8 mouse cellular contexts compared by ENCODE assay signal in the genomic region with DNA sequence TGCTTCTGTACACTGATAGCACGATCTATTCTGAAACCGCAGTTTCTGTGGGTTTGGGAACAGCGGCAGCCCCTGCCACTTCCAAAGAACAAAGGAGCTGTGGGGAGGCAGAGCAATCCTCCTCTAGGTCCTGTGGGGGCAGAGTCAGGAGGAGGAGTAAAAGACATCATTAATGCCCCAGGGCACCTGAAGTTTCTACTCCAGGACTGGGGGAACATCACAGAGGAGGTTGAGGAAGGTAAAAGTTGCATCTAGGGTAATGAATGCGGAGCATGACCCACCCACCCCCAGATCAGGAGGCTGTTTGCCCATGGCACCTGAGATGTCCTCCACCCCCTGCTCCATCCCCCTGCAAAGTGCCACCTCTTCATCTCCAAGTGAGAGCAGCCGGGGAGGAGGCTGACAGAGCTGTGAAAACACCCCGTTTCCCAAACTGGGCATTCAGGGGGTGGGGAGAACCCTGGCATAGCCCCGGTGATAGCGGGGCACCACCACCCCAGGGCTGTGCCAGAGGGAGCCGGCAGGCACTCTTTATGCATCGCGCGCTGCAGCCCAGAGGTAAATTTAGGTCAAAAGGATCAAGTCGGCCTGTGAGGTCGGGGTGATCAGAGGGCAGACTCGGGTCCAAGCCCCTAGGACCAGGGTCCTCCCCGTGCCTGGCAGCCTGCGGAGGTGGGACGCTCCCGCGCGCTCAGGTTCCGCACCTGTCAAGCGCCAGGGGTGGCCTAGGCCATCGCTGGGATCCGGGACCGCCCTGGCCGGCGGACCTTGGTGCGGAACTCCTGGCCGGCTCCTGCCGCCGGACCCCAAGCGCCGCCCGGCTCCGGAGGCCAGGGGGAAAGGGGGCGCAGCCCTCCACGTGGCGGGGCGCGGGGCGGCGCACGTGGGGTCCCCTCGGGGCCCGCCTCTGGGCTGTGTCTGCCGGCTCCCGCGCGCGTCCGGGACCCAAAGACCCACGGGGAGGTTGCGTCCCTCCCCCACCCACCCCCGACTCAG. TPM values are rescaled to one million over a fixed set of nuclear protein-coding genes. Genes with fewer than 3 reads are reported as not detected.
DNase-seq lines count a peak whose midpoint lies in the region; ATAC-seq and TF ChIP-seq lines count a peak whose summit lies in the region.

No protein-coding gene starts in this region.

- under 1% methylated on average over 43 of the region's 55 CpGs for WGBS in forebrain, embryonic 13.5 days
- WGBS in kidney, adult 2 months: 4% methylated on average over 55 of the region's 55 CpGs
- WGBS in lung, postnatal 0 days: 5% methylated on average over 31 of the region's 55 CpGs
- 7% methylated on average over 54 of the region's 55 CpGs for WGBS in small intestine, adult 2 months

- peak overlapping the region; percentile 96 for H3K4me2 ChIP-seq in forebrain, embryonic 13.5 days
- peak overlapping the region; percentile 97 for H3K4me2 ChIP-seq in lung, postnatal 0 days (replicated peaks; ENCODE audit: low read depth, low read length)

- 0 out of 2 replicates have a peak, but pooled peaks have one; percentile 4 for TF ChIP-seq CTCF in bone marrow macrophage, adult 2 months (IDR thresholded peaks at IDR 0.05; ENCODE audit: low read depth, low read length)
- TF ChIP-seq CTCF in kidney, adult 2 months (conservative IDR thresholded peaks at IDR 0.05; ENCODE audit: insufficient read depth, insufficient read length, low read depth, low read length): no peak
- no peak for TF ChIP-seq CTCF in lung, postnatal 0 days (IDR thresholded peaks at IDR 0.05)
- TF ChIP-seq CTCF in small intestine, adult 2 months (IDR thresholded peaks at IDR 0.05; ENCODE audit: extremely low read depth, insufficient read length, insufficient replicate concordance, low read depth, low read length): no peak

- TF ChIP-seq POLR2A in bone marrow macrophage, adult 2 months (IDR thresholded peaks at IDR 0.05; ENCODE audit: borderline replicate concordance, low read depth, low read length): no peak
- TF ChIP-seq POLR2A in kidney, adult 2 months (IDR thresholded peaks at IDR 0.05; ENCODE audit: low read depth, low read length): no peak
- TF ChIP-seq POLR2A in small intestine, adult 2 months (IDR thresholded peaks at IDR 0.05; ENCODE audit: low read depth, low read length): no peak

- peak; percentile 69 for ATAC-seq in forebrain, embryonic 13.5 days
- ATAC-seq in lung, postnatal 0 days: peak; percentile 34

- H3K4me1 ChIP-seq in bone marrow macrophage, adult 2 months (ENCODE audit: control insufficient read depth, insufficient read depth, low read length): peaks cover 16% of the 10 kb centered on the region; the same call in 1 of the 2 replicates
- peaks cover 11% of the 10 kb centered on the region for H3K4me1 ChIP-seq in forebrain, embryonic 13.5 days
- H3K4me1 ChIP-seq in kidney, adult 2 months (ENCODE audit: control insufficient read depth, insufficient read depth, low read length): no peaks in the 10 kb centered on the region
- H3K4me1 ChIP-seq in lung, postnatal 0 days (ENCODE audit: insufficient read depth, low read depth, low read length): peaks cover 8% of the 10 kb centered on the region; the same call in 1 of the 2 replicates
- H3K4me1 ChIP-seq in small intestine, adult 2 months (ENCODE audit: control insufficient read depth, insufficient read depth, insufficient read length, low read length): peaks cover 7% of the 10 kb centered on the region

- H3K36me3 ChIP-seq in forebrain, embryonic 13.5 days (ENCODE audit: poor library complexity, severe bottlenecking): no peaks in the 10 kb centered on the region
- no peaks in the 10 kb centered on the region for H3K36me3 ChIP-seq in kidney, adult 2 months (ENCODE audit: control insufficient read depth, insufficient read depth, low read length)
- no peaks in the 10 kb centered on the region for H3K36me3 ChIP-seq in lung, postnatal 0 days (ENCODE audit: insufficient read depth, low read length)
- no peaks in the 10 kb centered on the region for H3K36me3 ChIP-seq in small intestine, adult 2 months (ENCODE audit: control insufficient read depth, insufficient read depth, low read length)

- H3K27ac ChIP-seq in bone marrow macrophage, adult 2 months (ENCODE audit: insufficient read depth, low read depth, low read length): peak overlapping the region; percentile 98
- H3K27ac ChIP-seq in forebrain, embryonic 13.5 days: peak overlapping the region; percentile 19; the same call in 1 of the 2 replicates
- H3K27ac ChIP-seq in kidney, adult 2 months (ENCODE audit: insufficient read depth, low read depth, low read length): no peak overlapping the region; the same call in 1 of the 2 replicates
- peak overlapping the region; percentile 90 for H3K27ac ChIP-seq in lung, postnatal 0 days (ENCODE audit: low read length)
- no peak overlapping the region for H3K27ac ChIP-seq in small intestine, adult 2 months (ENCODE audit: insufficient read depth, low read depth, low read length)

- no peaks in the 10 kb centered on the region for H3K27me3 ChIP-seq in forebrain, embryonic 13.5 days
- no peaks in the 10 kb centered on the region for H3K27me3 ChIP-seq in kidney, adult 2 months (replicated peaks; ENCODE audit: control insufficient read depth, insufficient read depth, low read length)
- no peaks in the 10 kb centered on the region for H3K27me3 ChIP-seq in lung, postnatal 0 days (replicated peaks; ENCODE audit: insufficient read depth, low read length)
- H3K27me3 ChIP-seq in small intestine, adult 2 months (ENCODE audit: control insufficient read depth, insufficient read depth, low read length): peaks cover 7% of the 10 kb centered on the region

- DNase-seq in spleen, adult 18-20 months: peak; percentile 20 to 48
- DNase-seq in spleen, postnatal 14 days (ENCODE audit: low spot score in 2 of 2): no peak
- peak; percentile 40 for DNase-seq in kidney, adult 2 months
- DNase-seq in lung, postnatal 0 days (ENCODE audit: low spot score): no peak
- no peak for DNase-seq in testis, postnatal 14 days (ENCODE audit: low spot score)

- peak overlapping the region; percentile 88 for H3K9ac ChIP-seq in forebrain, embryonic 13.5 days
- H3K9ac ChIP-seq in lung, postnatal 0 days (replicated peaks; ENCODE audit: low read depth): peak overlapping the region; percentile 74

- no peak for TF ChIP-seq EP300 in lung, postnatal 0 days (IDR thresholded peaks at IDR 0.05)

- H3K4me3 ChIP-seq in bone marrow macrophage, adult 2 months (ENCODE audit: insufficient read depth, low read length): peak overlapping the region; percentile 97
- H3K4me3 ChIP-seq in forebrain, embryonic 13.5 days: peak overlapping the region; percentile 83
- H3K4me3 ChIP-seq in kidney, adult 2 months (ENCODE audit: insufficient read depth, low read depth, low read length): peak overlapping the region; percentile 84
- H3K4me3 ChIP-seq in lung, postnatal 0 days (ENCODE audit: low read depth, low read length): peak overlapping the region; percentile 84
- H3K4me3 ChIP-seq in small intestine, adult 2 months (ENCODE audit: low read depth, low read length): peak overlapping the region; percentile 96

- no peaks in the 10 kb centered on the region for H3K9me3 ChIP-seq in forebrain, embryonic 13.5 days (replicated peaks)
- H3K9me3 ChIP-seq in lung, postnatal 0 days (ENCODE audit: low read length): no peaks in the 10 kb centered on the region

RNA-seq across cellular contexts. Expression of a gene that starts 0.7 kb away (rescaled TPM):
- 65.3 and 69.5 TPM in 2 replicates for polyA plus RNA-seq in bone marrow macrophage, adult 2 months (2012; ENCODE audit: insufficient read depth, insufficient read length, missing spikeins)
- polyA plus RNA-seq in forebrain, embryonic 13.5 days (2015; fragmentation: Nextera tagmentation; extraction: Ambion mirVana): 40.0 and 41.1 TPM in 2 replicates
- polyA plus RNA-seq in kidney, adult 2 months (2012; rRNA removed): 17.7 and 18.8 TPM in 2 replicates
- 29.2 and 29.6 TPM in 2 replicates for polyA plus RNA-seq in lung, postnatal 0 days (2015; fragmentation: Nextera tagmentation; extraction: Ambion mirVana)
- 6.8 and 6.9 TPM in 2 replicates for polyA plus RNA-seq in small intestine, adult 2 months (2012; rRNA removed)

RNA-seq across cellular contexts. Expression of a gene that starts 42.6 kb away (rescaled TPM):
- 170 and 221 TPM in 2 replicates for polyA plus RNA-seq in bone marrow macrophage, adult 2 months (2012; ENCODE audit: insufficient read depth, insufficient read length, missing spikeins)
- polyA plus RNA-seq in forebrain, embryonic 13.5 days (2015; fragmentation: Nextera tagmentation; extraction: Ambion mirVana): 552 and 565 TPM in 2 replicates
- polyA plus RNA-seq in kidney, adult 2 months (2012; rRNA removed): 209 and 220 TPM in 2 replicates
- polyA plus RNA-seq in lung, postnatal 0 days (2015; fragmentation: Nextera tagmentation; extraction: Ambion mirVana): 166 and 180 TPM in 2 replicates
- polyA plus RNA-seq in small intestine, adult 2 months (2012; rRNA removed): 54.8 and 94.7 TPM in 2 replicates

Comparison
In these comparisons a context has a peak if more than half of its experiments do, and no peak if none do; other contexts are left out.
1. DNase-seq: peak in spleen, adult 18-20 months (2 of 2) and kidney, adult 2 months (single experiment); none in spleen, postnatal 14 days (0 of 2), lung, postnatal 0 days (single experiment) and testis, postnatal 14 days (single experiment).
2. H3K27ac ChIP-seq: peak in bone marrow macrophage, adult 2 months (single experiment), forebrain, embryonic 13.5 days (single experiment) and lung, postnatal 0 days (single experiment); none in kidney, adult 2 months (single experiment) and small intestine, adult 2 months (single experiment).
3. Peak in every context shown above with its lines, with median percentiles within 50 percentile points of each other: H3K4me3 ChIP-seq.